ENCODE assay signal across 23 mouse cellular contexts in the genomic region with DNA sequence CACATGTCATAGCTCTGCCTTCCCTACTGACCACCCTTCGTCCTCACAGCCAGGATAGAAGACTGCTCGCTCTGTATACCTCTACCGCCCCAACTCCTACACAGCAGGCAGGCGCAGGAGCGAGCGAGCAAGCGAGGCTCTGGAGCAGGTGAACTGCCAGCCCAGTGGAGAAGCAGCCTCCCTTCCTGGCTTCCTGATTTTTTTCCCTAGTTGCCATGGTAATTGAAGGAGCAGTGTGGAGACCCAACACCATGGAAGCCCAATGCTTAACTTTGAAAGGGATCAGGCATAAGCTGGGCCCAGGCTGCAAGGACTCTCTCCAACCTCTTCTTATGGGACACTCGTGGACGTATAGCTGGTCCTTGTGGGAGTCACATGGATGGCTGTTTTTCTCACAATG. TPM values are rescaled to one million over a fixed set of nuclear protein-coding genes. Genes with fewer than 3 reads are reported as not detected.
DNase-seq lines count a peak whose midpoint lies in the region; ATAC-seq and TF ChIP-seq lines count a peak whose summit lies in the region.
"Had no signal": no experiment of that assay in that cellular context is flagged by ENCODE, and none has a peak within 500 bp of the region (broad histone marks: within the 10 kb centered on the region; RNA-seq: fewer than 3 reads in every experiment).

No protein-coding gene starts in this region.

- no peaks in the 10 kb centered on the region; the same call in 1 of the 2 replicates for H3K4me1 ChIP-seq in embryonic facial prominence, embryonic 11.5 days (ENCODE audit: control insufficient read depth, insufficient read depth, low read length)
- peaks cover 28% of the 10 kb centered on the region for H3K4me1 ChIP-seq in embryonic facial prominence, embryonic 10.5 days
- H3K4me1 ChIP-seq in midbrain, embryonic 15.5 days = peaks cover 37% of the 10 kb centered on the region
- H3K4me1 ChIP-seq: heart, embryonic 15.5 days; liver, embryonic 15.5 days had no signal

- H3K4me3 ChIP-seq in embryonic facial prominence, embryonic 11.5 days (ENCODE audit: low read depth, low read length) = no peak overlapping the region
- H3K4me3 ChIP-seq in embryonic facial prominence, embryonic 10.5 days = no peak overlapping the region
- no peak overlapping the region for H3K4me3 ChIP-seq in layer of hippocampus, adult 2 months
- H3K4me3 ChIP-seq in midbrain, embryonic 15.5 days = no peak overlapping the region
- H3K4me3 ChIP-seq: embryonic facial prominence, embryonic 15.5 days; heart, adult 2 months; heart, embryonic 15.5 days; hindbrain, embryonic 15.5 days; liver, embryonic 15.5 days had no signal

- no peak overlapping the region for H3K9ac ChIP-seq in embryonic facial prominence, embryonic 11.5 days (replicated peaks; ENCODE audit: low read length)
- H3K9ac ChIP-seq in midbrain, embryonic 15.5 days = no peak overlapping the region
- H3K9ac ChIP-seq: embryonic facial prominence, embryonic 15.5 days; heart, embryonic 15.5 days; hindbrain, embryonic 15.5 days; liver, embryonic 15.5 days had no signal

- H3K27ac ChIP-seq in embryonic facial prominence, embryonic 11.5 days (replicated peaks; ENCODE audit: low read depth, low read length) = no peak overlapping the region
- no peak overlapping the region for H3K27ac ChIP-seq in embryonic facial prominence, embryonic 10.5 days (replicated peaks)
- 0 out of 2 replicates have a peak overlapping the region, but pooled peaks have one; percentile 28 for H3K27ac ChIP-seq in layer of hippocampus, adult 2 months
- H3K27ac ChIP-seq in midbrain, embryonic 15.5 days = no peak overlapping the region
- H3K27ac ChIP-seq: embryonic facial prominence, embryonic 15.5 days; heart, adult 2 months; heart, embryonic 15.5 days; hindbrain, embryonic 15.5 days; liver, embryonic 15.5 days; stomach, postnatal 0 days had no signal

- TF ChIP-seq CTCF in layer of hippocampus, adult 2 months (conservative IDR thresholded peaks at IDR 0.05) = no peak

- 30% methylated on average over 9 of the region's 9 CpGs for WGBS in embryonic facial prominence, embryonic 11.5 days
- WGBS in embryonic facial prominence, embryonic 10.5 days = 36% methylated on average over 9 of the region's 9 CpGs
- WGBS in midbrain, embryonic 15.5 days = 22% methylated on average over 9 of the region's 9 CpGs

- H3K4me2 ChIP-seq in embryonic facial prominence, embryonic 11.5 days (ENCODE audit: low read depth, low read length) = no peak overlapping the region
- H3K4me2 ChIP-seq in midbrain, embryonic 15.5 days = no peak overlapping the region
- H3K4me2 ChIP-seq: embryonic facial prominence, embryonic 15.5 days; heart, embryonic 15.5 days; hindbrain, embryonic 15.5 days; liver, embryonic 15.5 days had no signal

- H3K9me3 ChIP-seq in embryonic facial prominence, embryonic 11.5 days (replicated peaks; ENCODE audit: control insufficient read depth, low read length) = no peaks in the 10 kb centered on the region
- no peaks in the 10 kb centered on the region for H3K9me3 ChIP-seq in embryonic facial prominence, embryonic 10.5 days
- no peaks in the 10 kb centered on the region for H3K9me3 ChIP-seq in midbrain, embryonic 15.5 days
- H3K9me3 ChIP-seq: embryonic facial prominence, embryonic 15.5 days; heart, embryonic 15.5 days; hindbrain, embryonic 15.5 days; liver, embryonic 15.5 days had no signal

- H3K36me3 ChIP-seq in embryonic facial prominence, embryonic 11.5 days (replicated peaks; ENCODE audit: control insufficient read depth, insufficient read depth, low read depth, low read length) = no peaks in the 10 kb centered on the region
- no peaks in the 10 kb centered on the region for H3K36me3 ChIP-seq in embryonic facial prominence, embryonic 10.5 days (replicated peaks)
- no peaks in the 10 kb centered on the region for H3K36me3 ChIP-seq in midbrain, embryonic 15.5 days (replicated peaks)
- H3K36me3 ChIP-seq: embryonic facial prominence, embryonic 15.5 days; heart, embryonic 15.5 days; hindbrain, embryonic 15.5 days; liver, embryonic 15.5 days had no signal

- H3K27me3 ChIP-seq in embryonic facial prominence, embryonic 11.5 days (ENCODE audit: control insufficient read depth, insufficient read depth, low read length) = peaks cover 38% of the 10 kb centered on the region
- H3K27me3 ChIP-seq in embryonic facial prominence, embryonic 10.5 days (replicated peaks; ENCODE audit: low read depth, poor library complexity, severe bottlenecking) = peaks cover 81% of the 10 kb centered on the region
- peaks cover 27% of the 10 kb centered on the region for H3K27me3 ChIP-seq in midbrain, embryonic 15.5 days (replicated peaks)

- DNase-seq in embryonic facial prominence, embryonic 11.5 days (ENCODE audit: low spot score) = no peak
- no peak for DNase-seq in embryonic facial prominence, embryonic 10.5 days (ENCODE audit: low spot score)
- no peak for DNase-seq in layer of hippocampus, adult 2 months (ENCODE audit: low spot score in 2 of 2)
- no peak for DNase-seq in layer of hippocampus, adult 18-20 months (ENCODE audit: low spot score in 2 of 2)
- DNase-seq in MN1 (ENCODE audit: low spot score) = peak; percentile 68
- DNase-seq in heart, postnatal 4 days = no peak
- no peak for DNase-seq in natural killer cell, adult 2 months (ENCODE audit: low spot score in 2 of 2)
- DNase-seq: adrenal gland, postnatal 14 days; cerebellum, adult 8-10 months; gastrocnemius, postnatal 10 days; heart, adult 2 months; kidney, adult 2 months; kidney, postnatal 25 days; lung, postnatal 10 days; right cerebral cortex, adult 18-20 months; thymus, postnatal 14 days had no signal

- 0 out of 2 replicates have a peak, but pooled peaks have one; percentile 39 for ATAC-seq in embryonic facial prominence, embryonic 11.5 days (replicated peaks; ENCODE audit: insufficient number of reproducible peaks, low FRiP score, low TSS enrichment, low read depth)
- ATAC-seq in midbrain, embryonic 15.5 days (replicated peaks) = peak; percentile 48; the same call in 1 of the 2 replicates

RNA-seq across cellular contexts. Expression of a gene that starts 59.4 kb away (rescaled TPM):
- polyA plus RNA-seq in embryonic facial prominence, embryonic 11.5 days (2014; fragmentation: Nextera tagmentation; extraction: Ambion mirVana) = 0.15 and 0.25 TPM in 2 replicates
- 0.25 and 0.32 TPM in 2 replicates for polyA plus RNA-seq in embryonic facial prominence, embryonic 10.5 days (2016; fragmentation: Nextera tagmentation; extraction: Ambion mirVana)
- total RNA-seq in layer of hippocampus, adult 2 months (2021) = 10 to 100 TPM; 71.3 to 76.9 TPM
- 10 to 100 TPM; 70.8 to 83.7 TPM for total RNA-seq in layer of hippocampus, adult 18-20 months (2021)
- 2.7 and 3.4 TPM in 2 replicates for polyA plus RNA-seq in midbrain, embryonic 15.5 days (2015; fragmentation: Nextera tagmentation; extraction: Ambion mirVana)
- under 1 TPM; 0.19 to 0.65 TPM for total RNA-seq in heart, postnatal 4 days (2021)
- total RNA-seq: megakaryocyte, adult 5-6 weeks had no signal

Comparison
In these comparisons a context has a peak if more than half of its experiments do, and no peak if none do; other contexts are left out.
1. RNA of a gene that starts 59.4 kb away (total RNA-seq): 70.8 to 83.7 TPM in layer of hippocampus, adult 18-20 months and 71.3 to 76.9 TPM in layer of hippocampus, adult 2 months; 0.19 to 0.65 TPM in heart, postnatal 4 days; every median in the first group is over 10 times any median in the second.